Comparison of ENCODE assay signal across 8 mouse cellular contexts in the genomic region with DNA sequence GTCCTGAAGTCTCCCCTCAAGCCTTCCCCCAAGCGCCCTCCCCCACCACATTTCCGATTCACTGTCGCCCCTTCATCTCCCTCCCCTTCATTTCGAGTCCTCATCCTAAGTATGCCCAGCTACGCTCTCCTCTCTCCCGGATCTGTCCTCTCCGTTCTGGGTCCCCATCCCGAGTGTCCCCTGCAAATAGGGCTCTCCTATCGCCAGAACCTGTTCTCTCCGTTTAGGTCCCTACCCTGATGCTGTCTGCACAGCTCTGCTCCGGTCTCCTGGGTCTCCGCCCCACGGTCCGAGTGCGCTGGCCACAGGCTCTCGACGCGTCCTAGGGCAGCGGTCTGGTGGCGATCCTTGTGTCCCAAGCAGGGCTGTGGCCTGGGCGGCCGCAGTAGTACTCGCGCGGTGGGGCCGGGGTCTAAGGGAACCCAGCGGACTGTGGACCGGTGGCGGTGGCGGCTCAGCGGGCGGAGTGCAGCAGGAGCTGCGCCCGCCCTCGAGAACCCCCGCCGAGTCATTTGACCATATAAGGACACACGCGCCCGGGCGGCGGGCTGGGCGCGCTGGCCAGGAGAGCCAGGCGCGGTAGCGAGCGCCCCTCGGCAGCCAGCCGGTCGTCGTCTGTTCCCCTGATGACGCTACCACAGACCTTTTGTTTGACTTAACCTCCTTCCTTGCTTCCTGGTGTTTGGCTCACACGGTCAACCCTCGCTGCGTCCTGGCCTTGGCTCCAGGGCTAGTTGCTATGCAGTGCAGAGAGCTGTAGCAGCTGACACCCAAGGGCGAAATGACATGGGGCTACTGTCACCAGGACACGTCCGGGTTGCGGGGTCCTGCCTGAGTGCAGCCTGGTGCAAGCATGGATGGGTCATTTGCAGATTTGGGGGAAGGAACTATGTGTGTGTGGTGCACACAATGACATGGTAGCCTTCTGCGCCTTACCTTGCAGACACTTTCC. TPM values are rescaled to one million over a fixed set of nuclear protein-coding genes. Genes with fewer than 3 reads are reported as not detected.
A peak's percentile ranks its signal among the peaks of the same experiment; 100 is the strongest.
DNase-seq lines count a peak whose midpoint lies in the region; ATAC-seq and TF ChIP-seq lines count a peak whose summit lies in the region.

No protein-coding gene starts in this region.

- in situ Hi-C loops in ES-E14 (cut with MboI; ENCODE audit: low sequenced_read_pairs in 2 of 2, unreplicated experiment in 2 of 2) = no loop called here

- no peak for DNase-seq in ES-E14 (ENCODE audit: low read depth, low spot score)
- DNase-seq in cerebellum, adult 9-11 months = peak; percentile 8
- DNase-seq in frontal cortex, postnatal 25 days (ENCODE audit: low spot score in 2 of 2) = peak; percentile 43 to 46
- peak; percentile 72 for DNase-seq in hindbrain, embryonic 14.5 days (ENCODE audit: low spot score)
- peak; percentile 51 for DNase-seq in left cerebral cortex, adult 11 months (ENCODE audit: low spot score)
- peak; percentile 26 for DNase-seq in lung, postnatal 25 days (ENCODE audit: low spot score)
- DNase-seq in retina, embryonic 14.5 days (ENCODE audit: low spot score) = peak; percentile 78
- DNase-seq in urinary bladder, postnatal 25 days (ENCODE audit: low spot score) = peak; percentile 47

- H3K4me1 ChIP-seq in ES-E14 (ENCODE audit: control insufficient read depth in 2 of 2, insufficient read depth in 2 of 2, low read length in 2 of 2, poor library complexity in 1 of 2) = peaks cover 3 to 10% of the 10 kb centered on the region in 2 experiments; a peak in 2 of 4 replicates
- 0 out of 2 replicates have a peak, but pooled peaks cover 4% of the 10 kb centered on the region for H3K4me1 ChIP-seq in hindbrain, embryonic 14.5 days (replicated peaks; ENCODE audit: control insufficient read depth, insufficient read depth, low read length)

- peak overlapping the region; percentile 61 for H3K4me2 ChIP-seq in hindbrain, embryonic 14.5 days (replicated peaks)

- no peaks in the 10 kb centered on the region for H3K27me3 ChIP-seq in hindbrain, embryonic 14.5 days (ENCODE audit: control insufficient read depth, insufficient read depth, low read length)

- no peaks in the 10 kb centered on the region for H3K9me3 ChIP-seq in ES-E14 (ENCODE audit: control insufficient read depth, insufficient read depth, low read depth, low read length)
- no peaks in the 10 kb centered on the region for H3K9me3 ChIP-seq in hindbrain, embryonic 14.5 days (ENCODE audit: control insufficient read depth, low read length)

- ATAC-seq in hindbrain, embryonic 14.5 days (ENCODE audit: low FRiP score) = peak; percentile 93

- 4% methylated on average over 61 of the region's 61 CpGs for WGBS in hindbrain, embryonic 14.5 days

- peak overlapping the region; percentile 64 for H3K4me3 ChIP-seq in ES-E14 (ENCODE audit: insufficient read depth in 1 of 2, low read depth in 1 of 2, low read length in 2 of 2, poor library complexity in 1 of 2, severe bottlenecking in 1 of 2)
- peak overlapping the region; percentile 56 for H3K4me3 ChIP-seq in hindbrain, embryonic 14.5 days (replicated peaks; ENCODE audit: low read length)

- peak overlapping the region; percentile 62 for H3K9ac ChIP-seq in ES-E14 (ENCODE audit: insufficient read depth, low read depth, low read length, poor library complexity, severe bottlenecking)
- H3K9ac ChIP-seq in hindbrain, embryonic 14.5 days = peak overlapping the region; percentile 76

- H3K27ac ChIP-seq in ES-E14 (ENCODE audit: insufficient read depth, low read depth, low read length, poor library complexity, severe bottlenecking) = no peak overlapping the region
- peak overlapping the region; percentile 60 for H3K27ac ChIP-seq in hindbrain, embryonic 14.5 days

- H3K36me3 ChIP-seq in ES-E14 (ENCODE audit: control insufficient read depth, insufficient read depth, low read length, poor library complexity, severe bottlenecking) = no peaks in the 10 kb centered on the region
- no peaks in the 10 kb centered on the region for H3K36me3 ChIP-seq in hindbrain, embryonic 14.5 days (replicated peaks; ENCODE audit: control insufficient read depth, insufficient read depth)

TF ChIP-seq in ES-E14, 5 proteins besides CTCF, POLR2A, EP300 and RAD21:
- no peak for TF ChIP-seq ZC3H11A (IDR thresholded peaks at IDR 0.05; ENCODE audit: borderline replicate concordance, low read depth, low read length)
- no peak for TF ChIP-seq HCFC1 (IDR thresholded peaks at IDR 0.05; ENCODE audit: borderline replicate concordance, insufficient read depth, low read length)
- TF ChIP-seq CHD2 (IDR thresholded peaks at IDR 0.05; ENCODE audit: low read depth, low read length) = no peak
- no peak for TF ChIP-seq ZNF384 (IDR thresholded peaks at IDR 0.05; ENCODE audit: low read depth, low read length)
- no peak for TF ChIP-seq MAFK (IDR thresholded peaks at IDR 0.05; ENCODE audit: insufficient read depth, low read depth, low read length)

RNA-seq across cellular contexts. Expression of a gene that starts 33.0 kb away (rescaled TPM):
- total RNA-seq in ES-E14 (2012; rRNA removed) = 11.4 and 27.4 TPM in 2 replicates
- 31.2 and 31.4 TPM in 2 replicates for polyA plus RNA-seq in hindbrain, embryonic 14.5 days (2014; fragmentation: Nextera tagmentation; extraction: Ambion mirVana)
